Mouse (Mus musculus): ENCODE measurements around the gene Zbtb5.
"Not testable (repeated sequence)": the region's sequence is repeated elsewhere in the genome, so short reads cannot be mapped to it uniquely, and the experiment has no call there.

Zbtb5 gene

GRCm38 (mm10) chr4:45012105-45012975, at the start of gene Zbtb5:
TSS of gene Zbtb5 (minus strand) at chr4:45012412.
- DNase-seq (ENCODE audit: low read depth, low spot score): peak; percentile 100

GRCm38 (mm10) chr4:45055451-45055850, 43.2 kb upstream of the Zbtb5 start:
- no peak for DNase-seq (ENCODE audit: low read depth, low spot score)

GRCm38 (mm10) chr4:45054862-45055261, 42.6 kb upstream of the Zbtb5 start:
- DNase-seq (ENCODE audit: low read depth, low spot score): peak; percentile 29

GRCm38 (mm10) chr4:45047956-45048355, 35.7 kb upstream of the Zbtb5 start:
- no peak for DNase-seq (ENCODE audit: low read depth, low spot score)

GRCm38 (mm10) chr4:45047286-45047887, 35.2 kb upstream of the Zbtb5 start:
- DNase-seq (ENCODE audit: low read depth, low spot score): no peak

GRCm38 (mm10) chr4:45046679-45047078, 34.5 kb upstream of the Zbtb5 start:
- DNase-seq (ENCODE audit: low read depth, low spot score): no peak

GRCm38 (mm10) chr4:45040795-45041194, 28.6 kb upstream of the Zbtb5 start:
- no peak for DNase-seq (ENCODE audit: low read depth, low spot score)

- DNase-seq (ENCODE audit: low read depth, low spot score): not testable (repeated sequence)
Observed at GRCm38 (mm10) chr4:45039546-45039945, 27.3 kb upstream of the Zbtb5 start.

- DNase-seq (ENCODE audit: low read depth, low spot score): peak; percentile 60
Observed at GRCm38 (mm10) chr4:45038879-45039278, 26.7 kb upstream of the Zbtb5 start.

- DNase-seq (ENCODE audit: low read depth, low spot score): no peak
Observed at GRCm38 (mm10) chr4:45037455-45038410, 25.5 kb upstream of the Zbtb5 start.

GRCm38 (mm10) chr4:45036571-45036970, 24.4 kb upstream of the Zbtb5 start:
- DNase-seq (ENCODE audit: low read depth, low spot score): no peak

- no peak for DNase-seq (ENCODE audit: low read depth, low spot score)
Observed at GRCm38 (mm10) chr4:45036048-45036447, 23.8 kb upstream of the Zbtb5 start.

- DNase-seq (ENCODE audit: low read depth, low spot score): no peak
Observed at GRCm38 (mm10) chr4:45034693-45035628, 22.7 kb upstream of the Zbtb5 start.

GRCm38 (mm10) chr4:45032586-45032985, 20.4 kb upstream of the Zbtb5 start:
- DNase-seq (ENCODE audit: low read depth, low spot score): no peak

- peak; percentile 62 for DNase-seq (ENCODE audit: low read depth, low spot score)
Observed at GRCm38 (mm10) chr4:45026459-45026858, 14.2 kb upstream of the Zbtb5 start.

- DNase-seq (ENCODE audit: low read depth, low spot score): no peak
Observed at GRCm38 (mm10) chr4:45019009-45019408, 6.8 kb upstream of the Zbtb5 start.

GRCm38 (mm10) chr4:45018452-45018980, 6.3 kb upstream of the Zbtb5 start, which contains the start of gene Polr1e:
TSS of gene Polr1e (plus strand) at chr4:45018583.
- DNase-seq (ENCODE audit: low read depth, low spot score): peak; percentile 99

- DNase-seq (ENCODE audit: low read depth, low spot score): peak; percentile 66
Observed at GRCm38 (mm10) chr4:45015615-45016014, 3.4 kb upstream of the Zbtb5 start.

- DNase-seq (ENCODE audit: low read depth, low spot score): peak; percentile 54
Observed at GRCm38 (mm10) chr4:45013537-45013936, 1.3 kb upstream of the Zbtb5 start.

- DNase-seq (ENCODE audit: low read depth, low spot score): no peak
Observed at GRCm38 (mm10) chr4:45013031-45013431, 819 bp upstream of the Zbtb5 start.
